ENCODE assay signal across 18 mouse cellular contexts in the genomic region with DNA sequence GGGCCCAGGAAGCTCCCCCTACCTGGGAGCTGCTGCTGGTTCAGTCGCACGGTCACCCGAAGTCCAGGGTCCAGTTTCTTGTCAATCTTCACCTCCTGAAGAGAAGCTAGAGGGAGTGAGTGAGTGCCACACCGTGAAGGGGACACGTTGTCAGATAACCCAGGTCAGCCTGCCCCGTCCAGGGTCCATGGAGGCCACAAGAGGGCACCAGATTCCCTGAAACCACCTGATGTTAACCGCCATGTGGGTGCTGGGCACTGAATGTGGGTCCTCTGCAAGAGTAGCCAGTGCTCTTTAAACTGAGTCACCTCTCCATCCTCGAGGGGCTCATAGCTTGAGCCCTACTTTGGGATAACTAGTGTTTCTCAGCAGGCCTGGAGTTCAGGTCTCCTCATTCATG. TPM values are rescaled to one million over a fixed set of nuclear protein-coding genes. Genes with fewer than 3 reads are reported as not detected.
A peak's percentile ranks its signal among the peaks of the same experiment; 100 is the strongest.
DNase-seq lines count a peak whose midpoint lies in the region; ATAC-seq and TF ChIP-seq lines count a peak whose summit lies in the region.
"Had no signal": no experiment of that assay in that cellular context is flagged by ENCODE, and none has a peak within 500 bp of the region (broad histone marks: within the 10 kb centered on the region; RNA-seq: fewer than 3 reads in every experiment).

No protein-coding gene starts in this region.

- H3K79me3 ChIP-seq in C2C12 (ENCODE audit: low read depth), result no peaks in the 10 kb centered on the region

- H3K79me2 ChIP-seq in C2C12 (ENCODE audit: control insufficient read depth, insufficient read depth), result peaks cover 15% of the 10 kb centered on the region

- TF ChIP-seq EP300 in liver, embryonic 14.5 days (IDR thresholded peaks at IDR 0.05; ENCODE audit: low read depth), result no peak

- H3K4me2 ChIP-seq in liver, embryonic 14.5 days (ENCODE audit: low read depth), result no peak overlapping the region
- H3K4me2 ChIP-seq: kidney, embryonic 15.5 days; limb, embryonic 13.5 days had no signal

- peaks cover 5 to 6% of the 10 kb centered on the region in 2 experiments; a peak in 3 of 4 replicates for H3K4me1 ChIP-seq in liver, embryonic 14.5 days (replicated peaks; ENCODE audit: control insufficient read depth in 2 of 2, insufficient read depth in 2 of 2, low read length in 1 of 2)

- no peak overlapping the region for H3K27ac ChIP-seq in layer of hippocampus, adult 2 months
- no peak overlapping the region for H3K27ac ChIP-seq in liver, embryonic 14.5 days
- H3K27ac ChIP-seq: embryonic facial prominence, embryonic 10.5 days; heart, embryonic 10.5 days; kidney, embryonic 15.5 days; limb, embryonic 13.5 days; macrophage had no signal

- no peak overlapping the region for H3ac ChIP-seq in C2C12 (ENCODE audit: control insufficient read depth, insufficient read length, low read depth)

- no peak for ATAC-seq in liver, embryonic 14.5 days (ENCODE audit: insufficient read depth)
- ATAC-seq: midbrain, embryonic 16.5 days had no signal

- no peak overlapping the region for H3K4me3 ChIP-seq in layer of hippocampus, adult 2 months
- no peak overlapping the region for H3K4me3 ChIP-seq in C2C12 (ENCODE audit: insufficient read depth, poor library complexity, severe bottlenecking)
- H3K4me3 ChIP-seq in liver, embryonic 14.5 days (ENCODE audit: insufficient read depth in 1 of 2, low read depth in 2 of 2, low read length in 2 of 2), result no peak overlapping the region
- H3K4me3 ChIP-seq: heart, embryonic 10.5 days; kidney, embryonic 15.5 days; limb, embryonic 13.5 days had no signal

- H3K27me3 ChIP-seq in C2C12 (ENCODE audit: control insufficient read depth, insufficient read depth, insufficient read length), result no peaks in the 10 kb centered on the region
- no peaks in the 10 kb centered on the region for H3K27me3 ChIP-seq in liver, embryonic 14.5 days (ENCODE audit: control insufficient read depth, insufficient read depth, low read length)
- H3K27me3 ChIP-seq: kidney, embryonic 15.5 days; limb, embryonic 13.5 days had no signal

- DNase-seq in cerebellum, adult 9-11 months, result peak; percentile 46
- no peak for DNase-seq in cerebellum, postnatal 4 days (ENCODE audit: low spot score in 2 of 2)
- no peak for DNase-seq in layer of hippocampus, adult 2 months (ENCODE audit: low spot score in 2 of 2)
- DNase-seq in layer of hippocampus, postnatal 10 days (ENCODE audit: low spot score in 2 of 2), result no peak
- no peak for DNase-seq in liver, embryonic 14.5 days (ENCODE audit: low read depth in 3 of 3, low spot score in 3 of 3)
- DNase-seq in retina, postnatal 1 day, result no peak
- no peak for DNase-seq in frontal cortex, adult 2 months (ENCODE audit: extremely low spot score in 1 of 2, low spot score in 1 of 2)
- DNase-seq: adrenal gland, postnatal 36 days; cerebellum, adult 11 months; layer of hippocampus, postnatal 36 days; thymus, postnatal 25 days had no signal

- WGBS in liver, embryonic 14.5 days (ENCODE audit: insufficient replicate concordance), result 77% methylated on average over 8 of the region's 8 CpGs

- no peak overlapping the region for H3K9ac ChIP-seq in liver, embryonic 14.5 days (replicated peaks)
- H3K9ac ChIP-seq: kidney, embryonic 15.5 days; limb, embryonic 13.5 days had no signal

- TF ChIP-seq CTCF in layer of hippocampus, adult 2 months (conservative IDR thresholded peaks at IDR 0.05), result peak; percentile 56
- TF ChIP-seq CTCF in C2C12 (IDR thresholded peaks at IDR 0.05; ENCODE audit: control insufficient read depth, insufficient read depth, insufficient read length), result peak; percentile 14
- TF ChIP-seq CTCF in liver, embryonic 14.5 days (IDR thresholded peaks at IDR 0.05; ENCODE audit: low read depth), result peak; percentile 68

- peaks cover 39% of the 10 kb centered on the region for H3K36me3 ChIP-seq in C2C12 (ENCODE audit: control insufficient read depth, insufficient read depth)
- H3K36me3 ChIP-seq in liver, embryonic 14.5 days (replicated peaks; ENCODE audit: control insufficient read depth, insufficient read depth, low read depth), result peaks cover 23% of the 10 kb centered on the region

- no peaks in the 10 kb centered on the region; the same call in 1 of the 2 replicates for H3K9me3 ChIP-seq in liver, embryonic 14.5 days (ENCODE audit: control insufficient read depth, low read length)
- H3K9me3 ChIP-seq: heart, embryonic 10.5 days had no signal

TF ChIP-seq in C2C12, 6 proteins besides CTCF, POLR2A, EP300 and RAD21:
- no peak for TF ChIP-seq MAX (IDR thresholded peaks at IDR 0.05)
- no peak for TF ChIP-seq MYOG (IDR thresholded peaks at IDR 0.05; ENCODE audit: control insufficient read depth, extremely low read depth, insufficient read length)
- TF ChIP-seq FOSL1 (IDR thresholded peaks at IDR 0.05; ENCODE audit: insufficient read depth, low read length, poor library complexity, severe bottlenecking), result no peak
- no peak for TF ChIP-seq USF1 (IDR thresholded peaks at IDR 0.05; ENCODE audit: low read depth)
- TF ChIP-seq CEBPB (IDR thresholded peaks at IDR 0.05; ENCODE audit: low read depth), result no peak

RNA-seq across cellular contexts. Expression of gene Spout1, which starts 2.4 kb away (rescaled TPM):
- total RNA-seq in layer of hippocampus, adult 2 months (2021), result 10 to 100 TPM; 35.4 to 40.0 TPM
- 10 to 100 TPM; 31.2 to 35.3 TPM for total RNA-seq in layer of hippocampus, postnatal 10 days (2021)
- 33.4 TPM for polyA plus RNA-seq in C2C12 (2012; fragmentation: generic; extraction: Trizol)
- 18.6 and 20.3 TPM in 2 replicates for polyA plus RNA-seq in liver, embryonic 14.5 days (2012; rRNA removed)
- 18.7 and 25.2 TPM in 2 replicates for polyA plus RNA-seq in liver, embryonic 14.5 days (2014; fragmentation: Nextera tagmentation; extraction: Ambion mirVana)
- polyA plus RNA-seq in frontal cortex, adult 2 months (2012; rRNA removed), result 55.7 and 56.5 TPM in 2 replicates

RNA-seq across cellular contexts. Expression of gene Endog, which starts 4.6 kb away (rescaled TPM):
- 10 to 100 TPM; 17.6 to 24.1 TPM for total RNA-seq in layer of hippocampus, adult 2 months (2021)
- 10 to 100 TPM; 23.4 to 24.6 TPM for total RNA-seq in layer of hippocampus, postnatal 10 days (2021)
- 16.1 TPM for polyA plus RNA-seq in C2C12 (2012; fragmentation: generic; extraction: Trizol)
- polyA plus RNA-seq in liver, embryonic 14.5 days (2012; rRNA removed), result 11.9 and 15.1 TPM in 2 replicates
- 19.1 and 20.3 TPM in 2 replicates for polyA plus RNA-seq in liver, embryonic 14.5 days (2014; fragmentation: Nextera tagmentation; extraction: Ambion mirVana)
- 31.9 and 34.3 TPM in 2 replicates for polyA plus RNA-seq in frontal cortex, adult 2 months (2012; rRNA removed)

RNA-seq across cellular contexts. Expression of gene Kyat1, which starts 29.8 kb away (rescaled TPM):
- 10 to 100 TPM; 15.7 to 17.0 TPM for total RNA-seq in layer of hippocampus, adult 2 months (2021)
- total RNA-seq in layer of hippocampus, postnatal 10 days (2021), result 10 to 100 TPM; 16.4 to 17.6 TPM
- 2.7 TPM for polyA plus RNA-seq in C2C12 (2012; fragmentation: generic; extraction: Trizol)
- polyA plus RNA-seq in liver, embryonic 14.5 days (2012; rRNA removed), result 14.3 and 16.8 TPM in 2 replicates
- 9.5 and 11.6 TPM in 2 replicates for polyA plus RNA-seq in liver, embryonic 14.5 days (2014; fragmentation: Nextera tagmentation; extraction: Ambion mirVana)
- polyA plus RNA-seq in frontal cortex, adult 2 months (2012; rRNA removed), result 26.8 and 29.8 TPM in 2 replicates

RNA-seq across cellular contexts. Expression of gene Tbc1d13, which starts 42.4 kb away (rescaled TPM):
- 10 to 100 TPM; 54.7 to 55.7 TPM for total RNA-seq in layer of hippocampus, adult 2 months (2021)
- 10 to 100 TPM; 72.6 to 73.5 TPM for total RNA-seq in layer of hippocampus, postnatal 10 days (2021)
- polyA plus RNA-seq in C2C12 (2012; fragmentation: generic; extraction: Trizol), result 25.3 TPM
- polyA plus RNA-seq in liver, embryonic 14.5 days (2012; rRNA removed), result 11.3 and 12.7 TPM in 2 replicates
- 3.6 and 3.9 TPM in 2 replicates for polyA plus RNA-seq in liver, embryonic 14.5 days (2014; fragmentation: Nextera tagmentation; extraction: Ambion mirVana)
- 44.3 and 45.3 TPM in 2 replicates for polyA plus RNA-seq in frontal cortex, adult 2 months (2012; rRNA removed)

RNA-seq across cellular contexts. Expression of gene Zer1, which starts 51.5 kb away (rescaled TPM):
- total RNA-seq in layer of hippocampus, adult 2 months (2021), result 100 to 1,000 TPM; 197 to 199 TPM
- total RNA-seq in layer of hippocampus, postnatal 10 days (2021), result 100 to 1,000 TPM; 121 to 126 TPM
- 7.2 TPM for polyA plus RNA-seq in C2C12 (2012; fragmentation: generic; extraction: Trizol)
- 8.1 and 8.5 TPM in 2 replicates for polyA plus RNA-seq in liver, embryonic 14.5 days (2012; rRNA removed)
- polyA plus RNA-seq in liver, embryonic 14.5 days (2014; fragmentation: Nextera tagmentation; extraction: Ambion mirVana), result 1.9 and 2.0 TPM in 2 replicates
- polyA plus RNA-seq in frontal cortex, adult 2 months (2012; rRNA removed), result 146 and 169 TPM in 2 replicates

Comparison
In these comparisons a context has a peak if more than half of its experiments do, and no peak if none do; other contexts are left out.
1. CTCF ChIP-seq: peak in every context shown above with its lines; median percentile 68 in liver, embryonic 14.5 days; 56 in layer of hippocampus, adult 2 months; 14 in C2C12.